Mouse (Mus musculus) ES-Bruce4 (cell line): ENCODE results near the gene Zrsr2.
A peak's percentile ranks its signal among the peaks of the same experiment; 100 is the strongest.

Source experiments
- CTCF ChIP-seq: IDR thresholded peaks from one replicate; pipeline ENCODE4 v1.8.1; 2011; ENCODE audit warnings: low read depth, low read length
- EP300 ChIP-seq: IDR thresholded peaks from 2 replicates; pipeline ENCODE4 v1.6.1; 2011; ENCODE audit warnings: low read depth, low read length; ENCODE audit not compliant: insufficient read depth
- POLR2A ChIP-seq: IDR thresholded peaks from one replicate; pipeline ENCODE4 v1.8.1; 2011; ENCODE audit warnings: low read length; ENCODE audit not compliant: insufficient read depth

DNA sequence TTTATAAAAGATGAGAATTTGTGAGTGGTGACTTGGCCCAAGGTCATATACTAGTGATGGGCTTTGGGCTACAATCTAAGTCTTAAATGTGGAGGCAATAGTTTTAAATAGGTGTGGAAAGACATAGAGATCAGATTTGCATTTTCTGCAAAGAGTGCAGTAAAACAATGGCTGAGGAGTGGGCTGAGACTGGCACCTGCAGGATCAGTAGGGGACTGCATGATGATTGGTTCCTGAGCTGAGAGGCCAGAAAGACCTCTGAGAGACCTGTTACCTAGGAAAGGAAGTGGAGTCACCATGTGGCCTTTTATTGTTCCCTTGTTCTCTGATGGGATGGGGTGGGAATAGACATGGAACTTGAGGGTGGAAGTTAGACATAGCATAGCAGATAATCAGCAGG lies 45.7 kb downstream of the Zrsr2 start:
- TF ChIP-seq POLR2A (no peak), CTCF (peak; percentile 45), EP300 (no peak)
